Mouse (Mus musculus): ENCODE measurements around the gene Cd300lb. TPM values are rescaled to one million over a fixed set of nuclear protein-coding genes. Genes with fewer than 3 reads are reported as not detected.

The Cd300lb gene
- total RNA-seq, 1 experiment from 2014 or later = 3.5 TPM

Other genes starting within 250 kb of the Cd300lb start
- not detected in 2 replicates for gene Dnaic2, start 207.0 kb downstream of the Cd300lb start, total RNA-seq (2017)
- gene Kif19a, start 169.0 kb downstream of the Cd300lb start, total RNA-seq (2017) = 1.9 and 2.0 TPM in 2 replicates
- gene Btbd17, start 138.4 kb downstream of the Cd300lb start, total RNA-seq (2017) = not detected in 2 replicates
- not detected in 2 replicates for gene Gpr142, start 135.5 kb downstream of the Cd300lb start, total RNA-seq (2017)
- gene Gprc5c, start 83.2 kb downstream of the Cd300lb start, total RNA-seq (2017) = not detected in 2 replicates
- 10.7 and 19.2 TPM in 2 replicates for gene Cd300a, start 44.3 kb downstream of the Cd300lb start, total RNA-seq (2017)
- not detected in 2 replicates for gene Cd300c, start 34.8 kb upstream of the Cd300lb start, total RNA-seq (2017)
- 0.99 and 4.9 TPM in 2 replicates for gene Cd300ld, start 55.5 kb upstream of the Cd300lb start, total RNA-seq (2017)
- gene Cd300c2, start 67.5 kb upstream of the Cd300lb start, total RNA-seq (2017) = 3.1 and 4.4 TPM in 2 replicates
- not detected in 2 replicates for gene Cd300ld2, start 81.8 kb upstream of the Cd300lb start, total RNA-seq (2017)
- not detected in 2 replicates for gene Cd300ld4, start 92.6 kb upstream of the Cd300lb start, total RNA-seq (2017)
- not detected in 2 replicates for gene Cd300ld5, start 103.4 kb upstream of the Cd300lb start, total RNA-seq (2017)
- gene Cd300ld3, start 114.0 kb upstream of the Cd300lb start, total RNA-seq (2017) = 2.3 TPM in 1 of 2 replicates, not detected in the other
- gene Cd300e, start 127.8 kb upstream of the Cd300lb start, total RNA-seq (2017) = 0.94 TPM in 1 of 2 replicates, not detected in the other
- gene Rab37, start 157.0 kb upstream of the Cd300lb start, total RNA-seq (2017) = 79.7 TPM in 2 replicates
- gene Cd300lf, start 199.6 kb upstream of the Cd300lb start, total RNA-seq (2017) = 3.9 and 5.4 TPM in 2 replicates
- 70.5 and 71.1 TPM in 2 replicates for gene Slc9a3r1, start 229.0 kb upstream of the Cd300lb start, total RNA-seq (2017)